Mouse (Mus musculus) heart, adult 11 months (tissue): ENCODE results near the gene Gm10840.
"Not testable (repeated sequence)": the region's sequence is repeated elsewhere in the genome, so short reads cannot be mapped to it uniquely, and the experiment has no call there.

Source experiments
- DNase-seq: peaks from one replicate; pipeline ENCODE4 v3.0.0; 2022

The Gm10840 gene

DNA sequence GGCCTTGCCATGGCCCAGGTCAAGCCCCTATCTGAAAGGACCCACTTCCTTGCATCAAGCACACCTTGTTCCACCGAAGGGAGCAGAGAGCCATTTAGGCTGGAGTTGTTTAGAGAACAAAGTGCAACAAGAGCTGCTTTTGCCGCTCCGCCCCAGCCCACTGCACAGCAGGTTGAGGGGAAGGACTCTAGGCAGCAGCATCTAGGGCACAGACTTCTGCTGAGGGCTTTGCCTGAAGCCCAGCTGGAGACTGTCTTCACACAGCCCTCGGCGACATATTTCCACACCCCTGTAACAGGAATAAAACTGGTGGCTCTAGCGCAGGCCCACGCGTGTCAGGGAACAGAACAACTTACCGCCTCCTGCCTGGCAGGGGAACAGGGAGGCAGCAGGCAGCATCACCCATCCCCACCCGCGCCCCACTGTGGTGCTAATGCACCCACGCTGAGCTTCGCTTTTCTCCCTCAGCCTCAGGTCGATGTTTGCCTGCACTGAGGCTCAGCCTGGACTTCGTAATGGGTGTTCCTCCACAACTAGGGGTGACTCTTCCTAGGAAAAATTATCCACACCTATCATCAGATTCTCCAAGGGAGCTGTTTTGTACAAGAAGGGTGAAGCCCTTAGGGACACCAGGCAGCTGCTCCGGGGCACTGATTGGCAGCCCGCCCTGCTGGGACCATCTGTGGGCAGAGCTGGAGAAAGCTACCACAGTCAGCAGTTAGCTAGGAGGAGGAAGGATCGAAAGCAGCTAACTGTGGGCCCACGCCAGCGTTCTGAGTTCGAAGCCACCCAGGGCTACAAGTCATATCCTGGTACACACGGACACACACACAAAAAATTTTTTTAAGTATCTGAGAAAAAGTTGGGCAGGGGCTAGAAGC is at the start of gene Gm10840, which contains the start of gene Limd2:
TSS of gene Gm10840 (plus strand) at position 10 of the 881 bp plus-strand sequence.
TSS of gene Limd2 (minus strand) at position 20 of the 881 bp plus-strand sequence.
- peak; percentile 94 for DNase-seq

- no peak for DNase-seq
These were observed 49.0 kb upstream of the Gm10840 start for GRCm38 (mm10) chr11:106111688-106112087.

- peak; percentile 53 for DNase-seq
These were observed 38.4 kb upstream of the Gm10840 start for GRCm38 (mm10) chr11:106122221-106122620.

DNA sequence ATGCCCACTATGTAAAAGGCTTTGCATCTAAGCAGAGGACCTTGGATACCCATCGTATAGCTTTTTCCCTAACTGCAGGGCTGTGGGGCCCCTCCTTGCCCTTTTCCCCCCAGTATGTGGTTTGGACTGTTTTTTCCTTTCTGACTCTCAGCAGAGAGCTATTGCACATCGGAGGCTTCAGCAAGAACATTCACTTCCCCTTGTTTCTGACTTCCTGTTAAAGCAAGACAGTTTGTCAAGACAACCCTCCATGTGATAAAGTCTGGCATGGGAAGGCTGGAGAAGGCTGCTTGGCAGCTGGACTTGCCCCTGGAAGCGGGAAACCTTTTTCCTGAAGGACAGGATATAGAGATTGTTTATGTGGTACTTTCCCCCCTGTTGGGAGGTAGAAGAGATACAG is 37.9 kb upstream of the Gm10840 start:
- DNase-seq = peak; percentile 95

DNA sequence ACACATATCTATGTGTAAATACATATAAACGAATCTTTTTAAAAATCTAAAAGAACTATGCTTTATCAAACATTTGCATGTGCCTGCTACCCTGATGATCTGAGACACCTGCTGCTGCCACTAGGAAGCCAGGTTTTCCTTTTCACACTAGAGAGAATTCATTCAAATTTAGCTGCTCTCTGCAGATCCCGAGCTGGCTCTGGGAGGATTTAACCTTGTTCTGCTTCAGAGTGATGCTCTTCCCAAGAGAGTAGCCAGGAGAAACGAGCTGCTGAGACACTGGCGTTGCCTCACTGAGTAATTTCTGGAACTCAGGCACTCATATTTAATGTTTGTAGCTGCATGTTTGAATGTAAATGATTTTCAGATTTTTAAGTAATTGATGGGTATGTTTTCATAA is 35.9 kb upstream of the Gm10840 start:
- peak; percentile 17 for DNase-seq

DNA sequence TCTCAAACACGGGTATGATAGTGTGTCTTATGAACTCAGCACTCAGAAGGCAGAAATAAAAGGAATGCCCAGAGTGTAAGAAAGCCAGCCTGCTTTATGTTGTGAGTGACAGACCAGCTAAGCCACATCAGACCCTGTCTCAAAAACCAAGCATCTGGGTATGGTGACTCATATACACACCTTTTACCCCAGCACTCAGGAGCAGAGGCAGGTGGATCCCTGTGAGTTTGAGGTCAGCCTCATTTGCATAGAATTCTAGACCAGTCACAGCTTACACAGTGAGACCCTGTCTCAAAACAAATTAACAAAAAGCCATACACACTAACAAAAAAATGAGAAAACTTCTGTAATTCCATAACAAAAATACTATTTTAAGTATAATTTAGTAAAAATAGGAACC is 34.8 kb upstream of the Gm10840 start:
- DNase-seq = peak; percentile 23

- DNase-seq = not testable (repeated sequence)
These were observed 33.8 kb upstream of the Gm10840 start for GRCm38 (mm10) chr11:106126727-106127373.

GRCm38 (mm10) chr11:106129477-106129876 is 31.2 kb upstream of the Gm10840 start:
- DNase-seq = no peak

- peak; percentile 74 for DNase-seq
These were observed 28.1 kb upstream of the Gm10840 start for GRCm38 (mm10) chr11:106132516-106132915.

DNA sequence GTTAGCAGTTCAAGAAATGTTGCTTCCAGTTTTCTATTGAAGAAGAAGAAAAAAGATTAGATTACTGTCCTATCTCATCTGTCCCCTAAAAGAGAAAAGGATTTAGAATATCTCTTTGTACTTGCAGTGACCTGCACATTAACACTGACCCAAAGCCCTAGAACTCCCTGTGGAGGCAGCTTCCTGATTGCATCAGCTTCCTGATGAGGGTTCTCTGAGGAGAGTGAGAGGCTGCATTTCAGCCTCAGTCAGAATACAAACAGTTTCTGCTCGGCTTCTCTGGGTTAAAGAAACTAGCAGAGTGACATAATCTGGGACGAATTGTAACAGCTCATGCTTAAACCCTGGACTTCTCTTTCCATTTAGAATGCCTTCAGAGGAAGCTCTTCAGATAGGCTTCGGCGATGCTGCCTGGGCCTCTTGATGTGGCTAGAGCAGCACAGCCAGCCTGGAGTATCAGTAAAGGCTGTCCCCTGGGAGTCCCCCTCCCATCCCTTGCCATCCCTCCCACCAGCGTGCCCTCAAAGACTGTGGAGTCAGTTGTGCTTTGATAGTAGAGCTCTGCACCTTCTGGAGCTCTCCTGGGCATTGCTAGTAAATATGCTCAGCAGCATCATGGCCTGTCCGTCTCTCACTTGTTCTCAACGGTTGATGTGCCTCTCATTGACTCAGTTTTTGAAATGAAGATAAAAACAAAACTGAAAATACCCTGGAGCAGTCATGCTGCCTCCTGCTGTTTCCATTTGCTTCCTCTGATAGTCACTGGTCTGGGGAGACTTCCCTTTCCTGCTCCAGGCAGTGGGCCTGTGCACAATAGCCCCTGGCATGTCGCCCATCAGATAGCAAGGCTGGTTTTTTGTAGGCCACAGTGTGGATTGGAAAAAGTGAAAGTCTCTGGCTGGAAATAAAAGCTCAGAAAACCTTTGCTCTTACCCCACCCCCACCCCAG is 25.8 kb upstream of the Gm10840 start:
- DNase-seq = peak; percentile 99

- DNase-seq = no peak
These were observed 9.4 kb upstream of the Gm10840 start for GRCm38 (mm10) chr11:106151219-106151618.

GRCm38 (mm10) chr11:106152132-106152531 is 8.5 kb upstream of the Gm10840 start:
- peak; percentile 84 for DNase-seq

- peak; percentile 87 for DNase-seq
These were observed 6.6 kb upstream of the Gm10840 start for GRCm38 (mm10) chr11:106154091-106154490.

DNA sequence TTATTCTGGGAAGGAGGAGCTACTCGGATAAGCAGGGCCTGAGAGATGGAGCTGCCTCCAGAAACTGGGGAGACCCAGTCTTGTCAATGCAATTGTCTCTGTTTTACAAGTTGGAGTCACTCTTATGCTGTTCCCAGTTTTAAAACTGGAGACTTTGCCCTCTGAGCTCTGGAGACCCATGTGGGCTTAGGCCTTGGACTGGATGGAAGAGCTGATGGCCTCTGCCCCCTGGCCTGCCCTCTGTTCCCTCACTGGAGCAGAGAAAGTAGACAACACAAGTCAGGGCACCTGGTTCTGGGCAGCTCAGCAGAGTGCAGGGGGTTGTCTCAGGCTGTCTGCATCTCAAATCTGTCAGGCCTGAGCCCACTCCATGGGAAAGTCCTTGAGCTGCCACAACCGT is 5.9 kb upstream of the Gm10840 start:
- DNase-seq = no peak

DNA sequence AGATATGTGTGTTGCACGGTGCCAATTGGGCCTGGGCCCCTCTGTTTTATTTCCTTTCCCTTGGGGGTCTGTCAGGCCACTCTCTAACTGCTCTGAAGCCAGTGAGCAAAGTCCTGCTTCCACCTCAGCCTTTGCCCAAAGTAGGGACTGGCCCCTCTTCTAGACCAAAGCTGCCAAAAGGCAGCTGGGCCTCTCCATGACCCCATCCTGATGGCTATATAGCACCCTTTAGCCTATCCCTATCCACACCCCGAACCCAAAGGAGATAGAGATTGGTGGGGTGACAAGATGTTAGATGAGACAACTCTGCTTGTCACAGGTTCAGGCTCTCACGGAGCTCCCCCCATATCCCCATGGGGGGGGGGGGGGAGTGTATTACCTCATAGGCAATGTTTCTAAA is 4.9 kb upstream of the Gm10840 start:
- peak; percentile 84 for DNase-seq

DNA sequence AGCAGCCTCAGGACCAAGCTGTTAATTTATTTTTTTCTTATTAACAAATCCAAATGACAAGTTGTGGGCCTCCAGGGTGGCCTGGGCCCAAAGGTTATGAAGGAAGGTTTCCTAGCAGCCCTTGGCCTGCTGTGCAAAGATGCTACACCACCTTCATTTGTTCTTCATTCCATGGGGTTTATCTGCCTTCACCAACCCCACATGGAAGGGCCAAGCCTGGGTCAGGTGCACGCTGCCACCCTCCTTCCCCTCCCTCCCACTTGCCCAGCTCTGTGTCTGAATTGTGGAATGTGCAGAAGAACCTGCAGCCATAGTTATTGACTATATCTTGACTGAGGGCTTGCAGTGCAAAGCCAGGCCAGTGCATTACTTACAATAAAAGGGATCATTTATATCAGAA is 4.4 kb upstream of the Gm10840 start:
- no peak for DNase-seq

- peak; percentile 89 for DNase-seq
These were observed 3.5 kb upstream of the Gm10840 start for GRCm38 (mm10) chr11:106157154-106157553.

DNA sequence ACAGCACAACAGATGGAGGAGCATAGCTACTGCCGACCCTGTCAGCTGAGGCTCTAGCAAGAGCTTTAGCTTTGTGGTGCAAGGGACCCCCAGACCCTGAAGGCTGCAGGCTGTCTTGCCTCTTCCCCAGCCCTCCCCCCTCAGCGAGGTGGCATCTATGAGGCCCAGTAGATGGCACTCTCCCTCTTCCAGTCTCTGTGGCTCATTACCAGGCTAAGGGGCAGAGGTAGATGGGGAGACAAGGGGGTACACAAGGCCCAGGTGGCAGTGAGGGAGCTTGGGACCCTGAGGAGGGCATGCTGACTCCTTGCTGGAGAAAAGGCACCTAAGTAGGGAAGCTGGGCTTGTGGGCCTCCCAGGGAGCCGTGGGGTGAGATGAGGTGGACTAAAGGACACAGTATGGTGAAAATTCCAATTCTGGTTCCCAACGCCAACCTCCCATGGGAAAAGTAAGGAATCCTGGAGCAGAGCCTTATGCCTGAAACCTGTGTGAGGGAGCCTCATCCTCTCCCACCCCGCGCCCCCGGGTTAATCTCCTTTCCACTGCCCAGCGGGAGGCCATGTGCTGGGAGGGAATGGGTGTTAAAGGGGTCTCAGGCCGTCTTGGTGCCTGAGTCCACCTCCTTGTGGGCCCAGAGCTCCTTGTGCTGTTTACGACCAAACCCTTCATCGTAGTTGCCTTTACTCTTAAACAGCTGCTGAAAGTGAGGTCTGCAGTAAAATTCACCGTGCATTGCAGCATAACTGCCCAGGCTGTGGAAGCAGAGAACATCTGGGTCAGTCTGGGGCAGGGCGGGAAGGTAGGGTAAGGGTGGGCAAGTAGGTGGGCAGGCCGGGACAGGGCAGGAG is 2.3 kb upstream of the Gm10840 start:
- DNase-seq = peak; percentile 93

- no peak for DNase-seq
These were observed 1.8 kb upstream of the Gm10840 start for GRCm38 (mm10) chr11:106158930-106159215.

GRCm38 (mm10) chr11:106159216-106159920 is 1.3 kb upstream of the Gm10840 start:
- DNase-seq = peak; percentile 97
